Mouse (Mus musculus): Measurements from ENCODE around the gene Dnajc11.

The Dnajc11 gene

GRCm38 (mm10) chr4:151985886-151986285 is 52.4 kb downstream of the Dnajc11 start:
- DNase-seq (ENCODE audit: low read depth), result no peak

GRCm38 (mm10) chr4:151986650-151987049 is 53.2 kb downstream of the Dnajc11 start:
- no peak for DNase-seq (ENCODE audit: low read depth)

- peak; percentile 41 for DNase-seq (ENCODE audit: low read depth)
These were observed 54.5 kb downstream of the Dnajc11 start for GRCm38 (mm10) chr4:151988014-151988341.

- DNase-seq (ENCODE audit: low read depth), result peak; percentile 80
These were observed 55.0 kb downstream of the Dnajc11 start, which contains the start of gene Thap3 for GRCm38 (mm10) chr4:151988342-151989109. Gene Thap3 (minus strand): TSS chr4:151988997.

GRCm38 (mm10) chr4:151989110-151989488 is 55.6 kb downstream of the Dnajc11 start:
- DNase-seq (ENCODE audit: low read depth), result no peak

GRCm38 (mm10) chr4:151992091-151992490 is 58.6 kb downstream of the Dnajc11 start:
- no peak for DNase-seq (ENCODE audit: low read depth)

- DNase-seq (ENCODE audit: low read depth), result no peak
These were observed 59.5 kb downstream of the Dnajc11 start for GRCm38 (mm10) chr4:151993035-151993434.

GRCm38 (mm10) chr4:151994228-151995171 is 61.0 kb downstream of the Dnajc11 start:
- DNase-seq (ENCODE audit: low read depth), result peak; percentile 60

GRCm38 (mm10) chr4:151995371-151996172 is 62.1 kb downstream of the Dnajc11 start:
- DNase-seq (ENCODE audit: low read depth), result peak; percentile 16

- DNase-seq (ENCODE audit: low read depth), result peak; percentile 98
These were observed 62.9 kb downstream of the Dnajc11 start, which contains the start of gene Phf13 for GRCm38 (mm10) chr4:151996173-151996950. Gene Phf13 (minus strand): TSS chr4:151996258.

GRCm38 (mm10) chr4:151996951-151997222 is 63.4 kb downstream of the Dnajc11 start:
- no peak for DNase-seq (ENCODE audit: low read depth)

GRCm38 (mm10) chr4:151997701-151998100 is 64.2 kb downstream of the Dnajc11 start:
- no peak for DNase-seq (ENCODE audit: low read depth)

- DNase-seq (ENCODE audit: low read depth), result no peak
These were observed 66.0 kb downstream of the Dnajc11 start for GRCm38 (mm10) chr4:151999481-151999880.

- DNase-seq (ENCODE audit: low read depth), result peak; percentile 50
These were observed 67.4 kb downstream of the Dnajc11 start for GRCm38 (mm10) chr4:152000906-152001305.

GRCm38 (mm10) chr4:152001335-152001734 is 67.8 kb downstream of the Dnajc11 start:
- DNase-seq (ENCODE audit: low read depth), result no peak

GRCm38 (mm10) chr4:152002063-152002462 is 68.6 kb downstream of the Dnajc11 start:
- DNase-seq (ENCODE audit: low read depth), result no peak

- peak; percentile 31 for DNase-seq (ENCODE audit: low read depth)
These were observed 72.6 kb downstream of the Dnajc11 start for GRCm38 (mm10) chr4:152006137-152006536.

- DNase-seq (ENCODE audit: low read depth), result no peak
These were observed 73.3 kb downstream of the Dnajc11 start for GRCm38 (mm10) chr4:152006812-152007211.

- DNase-seq (ENCODE audit: low read depth), result peak; percentile 72
These were observed 74.1 kb downstream of the Dnajc11 start for GRCm38 (mm10) chr4:152007481-152008147.

- DNase-seq (ENCODE audit: low read depth), result peak; percentile 23
These were observed 74.6 kb downstream of the Dnajc11 start for GRCm38 (mm10) chr4:152008148-152008500.

GRCm38 (mm10) chr4:152008622-152009075 is 75.2 kb downstream of the Dnajc11 start, which contains the start of gene Klhl21:
Gene Klhl21 (plus strand): TSS chr4:152008803.
- DNase-seq (ENCODE audit: low read depth), result peak; percentile 95

Measured in NIH3T3 (cell line).